Mouse (Mus musculus): Measurements from ENCODE around the gene Zscan5b. TPM values are rescaled to one million over a fixed set of nuclear protein-coding genes. Genes with fewer than 3 reads are reported as not detected.

Gene Zscan5b
- total and polyA plus RNA-seq, 3 experiments, result not detected

- Histone ChIP-seq H3K79me2 (replicated peaks; ENCODE audit: control insufficient read depth, insufficient read depth, low read length) (no peaks in the 10 kb centered on the region), H3K4me3 (no peak overlapping the region), H3K36me3 (ENCODE audit: control insufficient read depth, insufficient read depth, low read length) (no peaks in the 10 kb centered on the region), H3K27ac (no peak overlapping the region), H3K4me1 (ENCODE audit: control insufficient read depth, insufficient read depth, low read length) (no peaks in the 10 kb centered on the region), H3K9ac (ENCODE audit: low read depth, low read length) (no peak overlapping the region), H3K27me3 (ENCODE audit: control insufficient read depth, insufficient read depth, low read length) (no peaks in the 10 kb centered on the region)
- WGBS, result 89% methylated on average over 19 of the region's 19 CpGs
- DNase-seq, result no peak
- no peak for TF ChIP-seq EP300 (IDR thresholded peaks at IDR 0.05; ENCODE audit: insufficient read depth, low read depth, low read length)
- TF ChIP-seq CTCF (IDR thresholded peaks at IDR 0.05), result no peak
- TF ChIP-seq POLR2A (IDR thresholded peaks at IDR 0.05; ENCODE audit: insufficient read depth, low read depth, low read length), result no peak
- intact Hi-C loops (cut with DNase I), result no loop called here
Observed at GRCm38 (mm10) chr7:6183802-6184201, 38.3 kb upstream of the Zscan5b start.

GRCm38 (mm10) chr7:6184521-6184920, 37.6 kb upstream of the Zscan5b start:
- H3K36me3 ChIP-seq (ENCODE audit: control insufficient read depth, insufficient read depth, low read length), result no peaks in the 10 kb centered on the region

GRCm38 (mm10) chr7:6185391-6185790, 36.7 kb upstream of the Zscan5b start:
- no peak for TF ChIP-seq CTCF (IDR thresholded peaks at IDR 0.05)
- TF ChIP-seq POLR2A (IDR thresholded peaks at IDR 0.05; ENCODE audit: insufficient read depth, low read depth, low read length), result no peak
- TF ChIP-seq EP300 (IDR thresholded peaks at IDR 0.05; ENCODE audit: insufficient read depth, low read depth, low read length), result no peak
- Histone ChIP-seq H3K36me3 (ENCODE audit: control insufficient read depth, insufficient read depth, low read length) (no peaks in the 10 kb centered on the region), H3K4me1 (ENCODE audit: control insufficient read depth, insufficient read depth, low read length) (no peaks in the 10 kb centered on the region), H3K9ac (ENCODE audit: low read depth, low read length) (no peak overlapping the region), H3K27me3 (ENCODE audit: control insufficient read depth, insufficient read depth, low read length) (no peaks in the 10 kb centered on the region), H3K79me2 (replicated peaks; ENCODE audit: control insufficient read depth, insufficient read depth, low read length) (no peaks in the 10 kb centered on the region), H3K27ac (no peak overlapping the region), H3K4me3 (no peak overlapping the region)
- whole genome bisulfite sequencing, result 67% methylated on average over 1 of the region's 1 CpGs
- intact Hi-C loops (cut with DNase I), result no loop called here
- DNase-seq, result no peak

More at GRCm38 (mm10) chr7:6184521-6184920, 37.6 kb upstream of the Zscan5b start:
- Histone ChIP-seq H3K4me1 (ENCODE audit: control insufficient read depth, insufficient read depth, low read length) (no peaks in the 10 kb centered on the region), H3K4me3 (no peak overlapping the region), H3K27me3 (ENCODE audit: control insufficient read depth, insufficient read depth, low read length) (no peaks in the 10 kb centered on the region), H3K9ac (ENCODE audit: low read depth, low read length) (no peak overlapping the region), H3K79me2 (replicated peaks; ENCODE audit: control insufficient read depth, insufficient read depth, low read length) (no peaks in the 10 kb centered on the region), H3K27ac (no peak overlapping the region)
- intact Hi-C loops (cut with DNase I), result no loop called here
- peak in 1 of 2 experiments; percentile 12 for DNase-seq
- TF ChIP-seq POLR2A (IDR thresholded peaks at IDR 0.05; ENCODE audit: insufficient read depth, low read depth, low read length) (no peak), EP300 (IDR thresholded peaks at IDR 0.05; ENCODE audit: insufficient read depth, low read depth, low read length) (no peak), CTCF (IDR thresholded peaks at IDR 0.05) (no peak)
- WGBS, result 61% methylated on average over 8 of the region's 8 CpGs

DNA sequence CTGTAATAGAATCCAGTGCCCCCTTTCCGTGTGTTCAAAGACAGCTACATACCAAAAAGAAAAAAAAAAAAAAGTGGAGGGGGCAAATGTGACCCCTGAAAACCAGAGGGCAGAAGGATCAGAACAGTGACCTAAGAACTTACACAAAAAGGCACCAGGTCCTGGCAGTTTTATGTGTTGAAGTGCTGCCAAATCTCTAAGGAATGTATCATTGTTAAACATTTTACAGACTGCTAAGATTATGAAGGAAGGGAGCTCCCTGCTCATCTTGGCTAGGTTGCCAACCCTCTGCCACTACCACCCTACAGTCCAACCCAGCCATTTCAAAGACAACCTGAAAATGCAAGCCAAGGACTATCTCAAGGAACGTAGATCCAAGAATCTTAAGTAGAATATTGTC, 35.9 kb upstream of the Zscan5b start:
- Histone ChIP-seq H3K27me3 (ENCODE audit: control insufficient read depth, insufficient read depth, low read length) (no peaks in the 10 kb centered on the region), H3K27ac (no peak overlapping the region), H3K79me2 (replicated peaks; ENCODE audit: control insufficient read depth, insufficient read depth, low read length) (no peaks in the 10 kb centered on the region), H3K4me3 (no peak overlapping the region), H3K36me3 (ENCODE audit: control insufficient read depth, insufficient read depth, low read length) (no peaks in the 10 kb centered on the region), H3K4me1 (ENCODE audit: control insufficient read depth, insufficient read depth, low read length) (no peaks in the 10 kb centered on the region), H3K9ac (ENCODE audit: low read depth, low read length) (no peak overlapping the region)
- WGBS, result 93% methylated on average over 2 of the region's 2 CpGs
- intact Hi-C loops (cut with DNase I), result no loop called here
- DNase-seq, result no peak
- TF ChIP-seq CTCF (IDR thresholded peaks at IDR 0.05) (no peak), EP300 (IDR thresholded peaks at IDR 0.05; ENCODE audit: insufficient read depth, low read depth, low read length) (no peak), POLR2A (IDR thresholded peaks at IDR 0.05; ENCODE audit: insufficient read depth, low read depth, low read length) (no peak)

DNA sequence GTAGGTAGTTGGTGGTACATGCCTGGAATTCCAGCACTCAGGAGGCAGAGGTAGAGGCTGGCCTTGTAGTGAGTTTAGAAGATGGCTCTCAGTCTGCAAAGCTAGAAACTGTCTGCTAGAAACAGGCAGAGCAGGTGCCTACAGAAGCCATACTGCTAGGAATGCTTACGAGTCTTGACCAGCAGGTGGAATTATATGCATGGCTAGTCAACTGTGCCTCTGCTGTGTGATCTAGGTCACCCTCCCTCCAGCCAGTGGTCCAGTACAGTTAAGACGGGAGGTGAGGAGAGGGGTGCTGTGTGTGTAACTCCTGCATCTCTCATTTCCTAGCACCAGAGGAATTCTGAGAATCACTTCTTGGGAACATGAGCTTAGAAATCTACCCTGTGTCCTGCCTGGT, 35.3 kb upstream of the Zscan5b start:
- Histone ChIP-seq H3K27me3 (ENCODE audit: control insufficient read depth, insufficient read depth, low read length) (no peaks in the 10 kb centered on the region), H3K4me3 (no peak overlapping the region), H3K4me1 (ENCODE audit: control insufficient read depth, insufficient read depth, low read length) (no peaks in the 10 kb centered on the region), H3K9ac (ENCODE audit: low read depth, low read length) (no peak overlapping the region), H3K27ac (no peak overlapping the region), H3K36me3 (ENCODE audit: control insufficient read depth, insufficient read depth, low read length) (no peaks in the 10 kb centered on the region), H3K79me2 (replicated peaks; ENCODE audit: control insufficient read depth, insufficient read depth, low read length) (no peaks in the 10 kb centered on the region)
- DNase-seq, result no peak
- TF ChIP-seq EP300 (IDR thresholded peaks at IDR 0.05; ENCODE audit: insufficient read depth, low read depth, low read length) (no peak), POLR2A (IDR thresholded peaks at IDR 0.05; ENCODE audit: insufficient read depth, low read depth, low read length) (no peak), CTCF (IDR thresholded peaks at IDR 0.05) (no peak)
- 90% methylated on average over 2 of the region's 2 CpGs for WGBS
- intact Hi-C loops (cut with DNase I), result no loop called here

GRCm38 (mm10) chr7:6189542-6189941, 32.5 kb upstream of the Zscan5b start:
- intact Hi-C loops (cut with DNase I), result no loop called here
- Histone ChIP-seq H3K79me2 (replicated peaks; ENCODE audit: control insufficient read depth, insufficient read depth, low read length) (no peaks in the 10 kb centered on the region), H3K4me3 (no peak overlapping the region), H3K27ac (no peak overlapping the region), H3K27me3 (ENCODE audit: control insufficient read depth, insufficient read depth, low read length) (no peaks in the 10 kb centered on the region), H3K9ac (ENCODE audit: low read depth, low read length) (no peak overlapping the region), H3K4me1 (ENCODE audit: control insufficient read depth, insufficient read depth, low read length) (no peaks in the 10 kb centered on the region), H3K36me3 (ENCODE audit: control insufficient read depth, insufficient read depth, low read length) (no peaks in the 10 kb centered on the region)
- no peak for DNase-seq
- TF ChIP-seq CTCF (IDR thresholded peaks at IDR 0.05) (0 out of 2 replicates have a peak, but pooled peaks have one; percentile 12), EP300 (IDR thresholded peaks at IDR 0.05; ENCODE audit: insufficient read depth, low read depth, low read length) (no peak)
- 61% methylated on average over 45 of the region's 45 CpGs for WGBS
